Mouse (Mus musculus): ENCODE data around the gene H2afy. TPM values are rescaled to one million over a fixed set of nuclear protein-coding genes. Genes with fewer than 3 reads are reported as not detected.
A peak's percentile ranks its signal among the peaks of the same experiment; 100 is the strongest.

H2afy gene
- total RNA-seq, 2 experiments from 2014 or later = 115 to 121 TPM

GRCm38 (mm10) chr13:56151404-56152226 lies 15.5 kb upstream of the H2afy start:
- DNase-seq (ENCODE audit: low spot score in 2 of 2) = peak; percentile 9 to 76

DNA sequence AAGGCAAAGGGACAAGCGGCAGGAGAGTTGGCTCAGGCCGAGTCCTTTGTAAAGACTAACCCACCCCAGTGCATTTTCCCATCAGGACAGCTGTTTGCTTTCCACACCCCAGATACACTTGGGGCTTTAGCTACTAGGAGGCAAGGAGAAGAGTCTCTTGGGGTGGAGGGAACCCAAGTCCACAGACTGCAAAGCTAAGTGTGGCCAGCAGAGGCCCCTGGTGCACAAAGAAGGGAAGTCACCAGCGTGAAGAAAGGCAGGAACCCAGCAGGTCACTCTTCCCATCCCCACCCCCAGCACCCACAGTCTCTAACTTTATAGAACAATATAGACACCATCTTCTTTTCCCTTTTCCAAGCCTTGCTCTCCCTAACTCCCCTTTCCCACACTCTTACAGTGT lies 9.4 kb upstream of the H2afy start:
- DNase-seq (ENCODE audit: low spot score in 2 of 2) = no peak

DNA sequence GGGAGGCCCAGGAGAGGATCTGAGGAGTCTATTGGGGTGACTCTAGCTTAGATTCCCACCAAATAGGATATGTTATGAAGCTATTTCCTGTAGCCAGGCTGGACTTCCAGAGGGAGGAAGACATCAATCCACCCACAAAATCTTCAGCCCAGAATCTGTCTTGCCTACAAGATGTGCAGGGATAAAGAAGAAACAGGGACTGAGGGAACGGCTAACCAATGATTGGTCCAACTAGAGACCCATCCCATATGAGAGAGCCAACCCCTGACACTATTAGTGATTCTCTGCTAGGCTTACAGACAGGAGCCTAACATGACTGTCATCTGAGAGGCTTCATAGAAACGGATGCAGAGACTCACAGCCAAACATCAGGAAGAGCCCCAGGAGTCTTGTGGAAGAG lies 7.9 kb upstream of the H2afy start:
- DNase-seq (ENCODE audit: low spot score in 2 of 2) = no peak

- no peak for DNase-seq (ENCODE audit: low spot score in 2 of 2)
Measured at GRCm38 (mm10) chr13:56143151-56143513, 7.0 kb upstream of the H2afy start.

DNA sequence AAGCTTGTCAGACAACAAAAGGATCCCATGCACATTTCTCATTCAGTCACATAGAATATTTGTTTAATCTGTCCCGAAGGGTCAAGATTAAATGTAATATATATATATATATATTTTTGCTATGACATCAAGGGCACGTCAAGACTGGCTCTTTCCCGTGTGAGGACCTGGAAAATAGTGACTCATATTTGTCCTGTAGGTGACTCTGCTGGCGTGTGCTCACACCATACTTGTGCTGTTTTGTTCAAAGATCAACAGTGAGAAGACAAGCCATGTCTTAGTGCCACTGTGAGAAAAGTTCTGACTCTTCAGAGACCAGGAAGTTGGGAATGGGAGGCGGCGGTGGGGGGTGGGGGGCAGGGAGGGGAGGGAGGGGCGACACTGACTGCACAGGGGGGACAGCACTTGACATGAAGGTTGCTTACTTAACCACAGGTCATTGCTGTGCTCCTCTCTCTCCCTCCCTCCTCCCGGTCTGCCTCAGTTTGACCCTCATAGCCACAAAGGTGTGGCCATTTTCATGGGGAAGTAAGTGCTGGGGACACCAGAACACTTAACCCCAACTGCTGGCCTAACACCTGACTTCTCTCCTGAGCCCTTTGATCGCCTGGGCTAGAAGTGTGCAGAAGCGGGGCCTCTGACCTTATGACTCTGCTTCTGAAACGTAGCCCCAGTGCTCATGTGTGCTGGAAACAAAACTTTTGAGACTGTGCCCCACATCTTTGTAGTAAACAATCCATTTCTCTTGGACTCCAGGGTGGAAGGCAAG lies 6.4 kb upstream of the H2afy start:
- DNase-seq (ENCODE audit: low spot score in 2 of 2) = no peak

- DNase-seq (ENCODE audit: low spot score in 2 of 2) = no peak
Measured at GRCm38 (mm10) chr13:56139167-56139751, 3.1 kb upstream of the H2afy start.

- DNase-seq (ENCODE audit: low spot score in 2 of 2) = peak; percentile 73 to 89
Measured at GRCm38 (mm10) chr13:56135231-56136052, 719 bp downstream of the H2afy start.

- no peak for DNase-seq (ENCODE audit: low spot score in 2 of 2)
Measured at GRCm38 (mm10) chr13:56134631-56135181, 1.5 kb downstream of the H2afy start.

DNA sequence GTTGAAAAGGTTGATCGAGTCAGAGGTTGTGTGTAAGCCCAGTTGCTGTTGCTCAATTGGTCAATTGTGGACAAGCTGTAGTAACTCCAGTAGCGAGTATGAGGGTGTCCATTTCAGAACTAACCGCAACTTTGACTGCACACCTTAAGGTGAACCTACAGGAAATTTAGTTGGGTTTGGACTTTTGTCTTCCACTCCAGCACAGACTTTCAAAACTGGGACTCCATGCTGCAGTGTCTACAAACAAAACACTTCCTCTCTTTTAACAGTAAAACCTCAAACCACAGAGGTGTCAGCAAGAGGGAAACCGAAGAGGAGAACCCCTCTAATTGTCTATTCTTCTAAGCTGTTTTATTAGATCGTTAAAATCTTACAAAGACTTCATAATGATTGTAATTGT lies 2.1 kb downstream of the H2afy start:
- DNase-seq (ENCODE audit: low spot score in 2 of 2) = no peak

- no peak for DNase-seq (ENCODE audit: low spot score in 2 of 2)
Measured at GRCm38 (mm10) chr13:56132941-56133340, 3.2 kb downstream of the H2afy start.

DNA sequence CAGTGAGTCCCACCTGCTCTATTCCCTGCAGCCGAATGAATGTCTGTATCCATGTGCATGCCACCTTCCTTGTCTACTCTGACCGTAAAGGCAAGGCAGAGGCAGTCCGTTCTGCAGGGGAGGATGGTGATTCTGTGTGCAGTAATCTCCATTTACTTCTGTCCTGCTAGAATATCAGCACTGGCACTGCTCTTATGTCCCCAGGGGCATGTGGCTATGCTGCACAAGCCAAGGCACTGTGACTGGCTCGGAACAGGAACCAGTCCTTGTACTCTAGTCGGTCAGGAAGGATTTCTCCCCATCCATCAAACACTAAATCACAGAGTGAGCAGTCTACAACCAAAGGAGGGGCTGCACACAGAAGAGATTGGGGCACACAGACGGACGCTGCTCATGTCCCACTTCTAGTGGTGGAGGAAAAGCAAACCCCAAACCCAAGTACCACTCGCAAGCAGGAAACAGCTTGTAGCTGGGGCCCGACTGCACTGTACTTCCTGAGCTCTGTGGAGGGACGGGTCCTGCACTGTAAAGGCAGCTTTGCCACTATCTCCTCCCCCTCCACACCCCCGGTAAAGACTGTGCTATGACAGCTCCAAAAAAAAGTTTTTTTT lies 3.7 kb downstream of the H2afy start:
- DNase-seq (ENCODE audit: low spot score in 2 of 2) = no peak

DNA sequence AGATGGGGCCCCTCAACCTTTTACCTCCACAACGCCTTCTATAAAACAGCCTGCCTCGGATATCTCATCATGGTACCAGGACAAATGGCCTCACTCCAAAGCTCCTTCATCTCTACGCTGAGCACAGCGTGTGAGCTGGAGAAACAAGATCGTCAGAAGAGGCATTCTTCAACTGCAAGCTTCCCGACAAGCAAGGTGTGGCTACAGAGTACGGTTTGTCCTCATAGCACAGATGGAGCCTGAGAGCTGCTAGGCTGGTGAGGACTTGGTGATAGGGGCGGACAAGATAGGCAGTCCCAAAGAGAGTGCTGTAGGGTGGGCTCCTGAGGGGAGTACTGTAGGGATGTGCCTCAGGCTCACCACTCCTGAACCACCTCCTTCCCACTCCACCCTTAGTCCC lies 5.6 kb downstream of the H2afy start:
- no peak for DNase-seq (ENCODE audit: low spot score in 2 of 2)

- DNase-seq (ENCODE audit: low spot score in 2 of 2) = no peak
Measured at GRCm38 (mm10) chr13:56129578-56129977, 6.6 kb downstream of the H2afy start.

- DNase-seq (ENCODE audit: low spot score in 2 of 2) = no peak
Measured at GRCm38 (mm10) chr13:56129014-56129413, 7.1 kb downstream of the H2afy start.

DNA sequence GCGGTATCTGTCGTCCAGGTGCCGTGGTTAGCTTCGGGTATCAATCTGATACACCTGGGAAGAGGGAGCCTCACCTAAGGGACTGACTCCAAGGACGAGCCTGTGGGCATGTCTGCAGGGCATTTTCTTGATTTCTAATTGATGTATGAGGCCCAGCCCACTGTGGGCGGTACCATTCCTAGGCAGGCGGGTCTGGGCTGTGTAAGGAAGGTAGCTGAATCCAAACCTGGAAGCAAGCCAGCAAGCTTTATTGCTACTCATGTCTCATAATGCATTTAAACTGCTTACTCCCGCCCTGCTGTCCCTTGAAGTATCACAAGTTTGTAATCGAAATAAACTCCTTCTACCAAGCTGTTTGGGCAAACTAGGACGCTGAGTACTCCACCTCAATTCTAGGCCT lies 10.5 kb downstream of the H2afy start:
- no peak for DNase-seq (ENCODE audit: low spot score in 2 of 2)

GRCm38 (mm10) chr13:56123075-56123474 lies 13.1 kb downstream of the H2afy start:
- DNase-seq (ENCODE audit: low spot score in 2 of 2) = no peak

DNA sequence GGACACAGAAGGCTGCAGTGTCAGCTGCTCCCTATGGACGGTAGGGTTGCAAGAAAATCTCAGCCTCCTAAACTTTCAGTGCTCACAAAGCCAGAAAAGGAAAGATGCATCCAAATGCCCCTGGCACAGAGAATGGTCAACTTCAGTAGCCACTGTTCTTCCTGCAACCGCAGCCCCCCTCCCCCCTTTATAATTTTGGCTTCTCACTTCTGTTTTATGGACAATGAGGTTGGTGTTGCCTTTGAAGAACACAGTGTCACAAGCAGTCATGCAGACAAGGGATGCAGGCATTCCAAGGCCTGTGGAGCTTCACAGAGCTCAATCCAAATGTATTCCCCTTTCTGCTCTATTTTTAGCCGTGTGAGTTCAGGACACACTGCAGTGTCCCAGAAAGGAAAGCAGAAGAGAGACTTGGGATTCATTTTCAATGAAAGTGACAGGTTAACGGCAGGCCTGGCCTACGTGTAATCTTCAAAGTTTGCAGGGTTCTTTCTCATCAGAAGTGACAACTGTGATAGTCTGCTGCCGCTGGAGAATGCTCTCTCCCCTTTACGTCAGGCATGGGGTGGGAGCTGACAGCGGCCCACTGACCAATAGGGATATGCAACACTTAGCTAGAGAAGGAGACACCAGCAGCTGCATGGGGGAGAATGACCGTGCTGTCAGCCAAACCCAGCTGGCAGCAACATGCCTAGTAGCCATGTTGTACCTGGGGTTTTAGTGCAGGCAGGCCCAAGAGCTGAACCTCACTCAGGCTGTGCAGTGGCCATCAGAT lies 18.0 kb downstream of the H2afy start:
- DNase-seq (ENCODE audit: low spot score in 2 of 2) = no peak

- no peak for DNase-seq (ENCODE audit: low spot score in 2 of 2)
Measured at GRCm38 (mm10) chr13:56115906-56116305, 20.3 kb downstream of the H2afy start.

DNA sequence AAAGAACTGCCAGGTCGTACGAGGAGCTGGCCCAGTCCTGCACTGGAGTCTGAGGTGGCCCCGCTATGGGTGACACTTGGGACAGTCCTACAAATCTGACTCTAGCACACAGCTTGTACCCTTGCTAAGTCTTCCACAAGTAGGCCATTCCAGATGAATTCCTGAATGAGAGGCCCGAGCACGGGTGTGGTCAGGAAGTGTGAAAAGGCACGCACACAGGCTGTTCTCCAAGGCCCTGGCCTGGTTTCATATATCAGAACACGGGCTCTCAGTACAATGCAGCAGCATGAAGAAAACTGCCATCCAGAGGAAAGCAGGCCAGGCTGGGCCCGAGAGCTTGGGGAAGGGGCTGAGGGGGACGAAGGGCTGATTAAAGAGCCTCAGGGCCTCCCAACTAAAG lies 20.8 kb downstream of the H2afy start:
- DNase-seq (ENCODE audit: low spot score in 2 of 2) = no peak
